Mouse (Mus musculus) adrenal gland (tissue): ENCODE measurements around the gene Fam221b.

ENCODE experiments used
- intact Hi-C: fragments of 180-260 bp; cut with DNase I; formaldehyde crosslinking; loops from one replicate; pipeline ENCODE4 v1.15.1; 2025

Gene Fam221b

DNA sequence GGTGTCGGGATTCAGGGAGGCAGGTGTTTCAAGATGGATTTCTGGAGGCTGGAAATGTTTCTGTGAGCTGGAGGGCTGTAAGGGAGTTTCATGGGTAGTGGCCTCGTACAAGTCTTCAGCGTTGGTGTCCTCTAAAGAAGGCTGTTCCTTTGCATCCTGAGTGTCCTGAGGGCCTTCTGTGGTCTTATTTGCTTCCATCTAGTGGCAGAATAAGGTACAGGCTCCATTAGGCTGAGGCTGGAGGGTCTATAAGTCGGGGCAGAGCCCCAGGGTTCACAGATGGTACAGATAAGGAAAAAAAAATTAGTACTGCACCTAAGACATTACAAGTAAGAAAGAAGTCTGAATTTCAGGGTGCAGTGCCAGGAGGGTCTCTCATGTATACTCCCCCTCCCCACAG lies 2.5 kb downstream of the Fam221b start:
- intact Hi-C loops = loop anchor here (5.0 kb wide), 1 partner anchor 34 kb away; the partner anchor contains the start of gene Npr2

GRCm38 (mm10) chr4:43657146-43657545 lies 11.8 kb downstream of the Fam221b start:
- intact Hi-C loops = no loop called here

DNA sequence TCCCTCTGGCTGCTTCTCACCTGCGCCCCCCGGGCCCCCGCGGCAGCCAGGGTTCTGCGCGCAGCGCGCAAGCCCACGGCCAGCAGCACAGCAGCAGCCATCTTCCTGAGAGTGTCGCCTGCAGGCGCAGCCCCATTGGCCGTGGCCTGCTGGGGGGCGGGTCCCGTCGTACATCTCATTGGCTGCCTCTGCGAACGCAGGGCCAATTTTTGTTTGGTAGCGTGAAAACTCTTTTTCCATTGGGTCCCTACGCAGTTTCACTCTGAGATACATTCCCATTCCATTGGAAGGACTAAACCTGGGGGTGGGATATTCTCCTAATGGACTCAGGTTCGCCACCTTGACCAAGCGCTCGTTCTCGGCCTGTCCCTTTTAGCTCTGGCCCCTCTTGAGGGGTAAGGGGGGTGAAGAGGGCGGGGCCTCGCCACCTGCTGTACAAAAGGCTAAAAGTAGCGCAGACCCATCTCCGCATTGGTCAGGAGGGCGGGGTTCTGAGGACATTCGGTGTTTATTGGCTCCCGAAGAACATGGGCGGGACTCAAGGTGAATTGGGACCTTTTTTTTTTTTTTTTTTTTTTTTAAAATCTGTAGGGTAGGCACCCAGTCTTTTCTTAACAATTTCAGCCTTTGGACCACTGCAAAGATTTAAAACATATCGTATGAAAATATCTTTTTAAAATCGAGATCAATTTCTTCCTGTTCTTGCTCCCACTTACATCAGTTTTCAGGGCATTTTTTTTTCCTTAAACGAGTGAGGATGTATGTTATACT lies 12.4 kb downstream of the Fam221b start, which contains the start of gene Hint2:
Gene Hint2, minus strand, starts transcription at position 128 of the 771 bp plus-strand sequence.
- intact Hi-C loops = no loop called here

- intact Hi-C loops = no loop called here
Observed at GRCm38 (mm10) chr4:43655656-43656338, 13.1 kb downstream of the Fam221b start.

DNA sequence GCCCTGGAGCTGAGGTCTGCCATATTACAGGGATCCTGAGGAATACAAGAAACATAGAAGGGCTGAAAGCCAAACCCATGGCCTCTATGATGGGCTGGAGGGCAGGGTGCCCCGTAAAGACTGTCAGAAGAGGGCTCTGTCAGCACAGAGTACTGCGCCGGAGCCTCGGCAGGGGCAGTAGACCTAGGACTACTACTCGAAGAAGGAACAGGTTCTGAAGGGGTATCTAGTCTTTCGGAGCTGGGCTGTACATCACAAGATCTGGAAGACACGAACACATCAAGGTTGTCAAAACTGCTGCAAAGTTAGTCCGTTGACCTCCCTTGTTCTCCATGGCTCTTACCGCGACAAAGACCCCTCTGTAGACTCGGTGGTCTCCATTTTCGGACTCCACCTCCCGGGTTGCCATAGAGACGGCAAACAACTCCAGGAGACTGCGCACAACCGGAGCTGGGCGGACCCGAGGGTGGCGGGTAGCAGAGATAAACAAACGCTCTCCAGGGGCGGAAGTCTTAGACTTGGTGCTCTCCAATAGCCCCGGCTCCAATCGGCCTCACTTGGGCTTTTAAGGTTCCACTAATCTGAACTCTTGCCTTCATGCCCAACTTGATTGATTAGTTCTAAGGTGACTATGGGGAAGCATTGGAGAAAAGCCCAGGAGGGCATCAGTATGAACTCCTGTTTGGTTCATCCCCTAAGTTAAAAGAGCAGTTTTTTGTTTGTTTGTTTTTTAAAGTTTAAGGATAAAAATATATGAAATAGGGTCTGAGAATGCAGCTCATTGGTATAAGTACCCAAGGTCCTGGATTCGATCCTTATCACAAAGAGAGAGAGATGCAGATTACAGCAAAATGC lies 15.6 kb downstream of the Fam221b start, which contains the start of gene Spag8:
Gene Spag8, minus strand, starts transcription at position 434 of the 855 bp plus-strand sequence.
- intact Hi-C loops = no loop called here

GRCm38 (mm10) chr4:43652726-43653125 lies 16.2 kb downstream of the Fam221b start:
- intact Hi-C loops = no loop called here

DNA sequence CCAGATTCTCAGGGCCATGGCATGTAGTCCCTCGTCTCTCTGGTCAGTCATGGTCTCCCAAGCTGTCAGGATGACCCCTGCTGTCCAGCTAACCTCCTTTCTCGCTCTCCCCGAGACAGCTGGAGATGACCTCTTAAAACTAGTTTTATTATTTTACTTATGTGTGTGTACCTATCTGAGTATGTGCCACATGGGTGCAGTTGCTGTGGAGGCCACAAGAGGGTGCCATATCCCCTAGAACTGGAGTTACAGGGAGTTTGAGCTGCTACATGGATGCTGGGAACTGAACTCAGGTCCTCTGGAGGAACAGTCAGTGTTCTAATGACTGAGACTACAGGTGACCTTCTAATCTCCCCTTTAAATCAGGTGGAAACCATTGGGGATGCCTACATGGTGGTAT lies 19.2 kb downstream of the Fam221b start:
- intact Hi-C loops = no loop called here

GRCm38 (mm10) chr4:43640491-43640890 lies 28.5 kb downstream of the Fam221b start:
- intact Hi-C loops = no loop called here

- intact Hi-C loops = no loop called here
Observed at GRCm38 (mm10) chr4:43640076-43640475, 28.9 kb downstream of the Fam221b start.

- intact Hi-C loops = no loop called here
Observed at GRCm38 (mm10) chr4:43636751-43637150, 32.2 kb downstream of the Fam221b start.

DNA sequence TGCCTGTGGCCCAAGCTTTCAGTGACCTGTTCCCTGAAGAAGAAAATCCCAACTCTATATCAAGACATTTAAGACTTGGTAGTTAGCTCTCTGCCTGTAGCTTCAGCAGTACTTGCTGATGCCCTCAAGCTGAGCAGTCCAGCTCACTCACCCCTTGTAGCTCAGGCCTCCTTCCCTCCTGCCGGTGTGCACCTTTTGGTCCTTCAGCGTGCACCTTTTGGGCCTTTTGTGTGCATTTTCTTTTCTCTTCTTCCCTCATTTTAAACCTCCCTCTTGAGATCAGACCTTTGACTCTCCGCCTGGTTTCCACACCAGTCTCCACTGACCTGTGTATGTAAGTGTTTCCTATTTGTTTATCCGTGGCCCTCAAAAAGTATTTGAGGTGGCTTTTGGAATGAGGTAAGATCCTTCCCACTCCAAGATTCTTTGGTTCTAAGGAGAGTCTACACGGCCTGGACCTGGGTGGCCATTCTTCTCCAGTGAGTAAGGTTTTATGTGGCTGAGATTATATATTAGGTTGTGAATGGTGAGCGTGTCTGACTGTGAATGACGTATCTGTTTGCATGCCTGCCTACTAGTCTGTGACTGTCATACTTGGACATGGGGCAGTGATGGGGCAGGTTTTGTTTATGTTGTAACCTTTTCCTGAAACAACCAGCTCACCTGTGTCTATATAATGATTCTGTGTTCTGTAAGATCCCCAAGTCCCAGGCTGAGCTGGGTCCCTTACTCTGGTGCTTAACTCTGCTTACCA lies 34.1 kb downstream of the Fam221b start:
- intact Hi-C loops = loop anchor here (5.0 kb wide), 1 partner anchor 33 kb away; the partner anchor contains the start of genes Fam221b and Tmem8b

DNA sequence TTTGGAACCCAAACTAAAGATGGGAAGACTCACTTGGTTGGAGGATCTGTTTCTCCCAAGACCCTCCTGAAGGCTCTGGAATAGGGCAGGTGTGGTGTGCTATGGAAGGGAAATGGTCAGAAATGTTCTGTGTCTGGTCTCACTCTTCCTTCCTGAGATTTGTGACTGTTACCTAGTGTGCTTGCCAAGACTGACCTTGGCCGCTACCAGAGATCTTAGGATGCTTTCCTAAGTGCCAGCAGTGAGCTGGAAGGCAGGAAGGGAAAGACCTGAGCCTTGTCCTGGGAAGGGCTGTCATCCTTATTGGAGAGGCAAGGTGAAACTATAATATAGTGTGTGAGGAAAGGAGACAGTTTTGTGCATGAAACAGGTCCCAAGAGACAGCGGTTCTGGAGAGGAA lies 35.2 kb downstream of the Fam221b start:
- intact Hi-C loops = loop anchor here (5.0 kb wide), 1 partner anchor 34 kb away; the partner anchor contains the start of genes Fam221b and Tmem8b

- intact Hi-C loops = loop anchor here (5.0 kb wide), 1 partner anchor 34 kb away; the partner anchor contains the start of genes Fam221b and Tmem8b
Observed at GRCm38 (mm10) chr4:43633296-43633695, 35.6 kb downstream of the Fam221b start.

DNA sequence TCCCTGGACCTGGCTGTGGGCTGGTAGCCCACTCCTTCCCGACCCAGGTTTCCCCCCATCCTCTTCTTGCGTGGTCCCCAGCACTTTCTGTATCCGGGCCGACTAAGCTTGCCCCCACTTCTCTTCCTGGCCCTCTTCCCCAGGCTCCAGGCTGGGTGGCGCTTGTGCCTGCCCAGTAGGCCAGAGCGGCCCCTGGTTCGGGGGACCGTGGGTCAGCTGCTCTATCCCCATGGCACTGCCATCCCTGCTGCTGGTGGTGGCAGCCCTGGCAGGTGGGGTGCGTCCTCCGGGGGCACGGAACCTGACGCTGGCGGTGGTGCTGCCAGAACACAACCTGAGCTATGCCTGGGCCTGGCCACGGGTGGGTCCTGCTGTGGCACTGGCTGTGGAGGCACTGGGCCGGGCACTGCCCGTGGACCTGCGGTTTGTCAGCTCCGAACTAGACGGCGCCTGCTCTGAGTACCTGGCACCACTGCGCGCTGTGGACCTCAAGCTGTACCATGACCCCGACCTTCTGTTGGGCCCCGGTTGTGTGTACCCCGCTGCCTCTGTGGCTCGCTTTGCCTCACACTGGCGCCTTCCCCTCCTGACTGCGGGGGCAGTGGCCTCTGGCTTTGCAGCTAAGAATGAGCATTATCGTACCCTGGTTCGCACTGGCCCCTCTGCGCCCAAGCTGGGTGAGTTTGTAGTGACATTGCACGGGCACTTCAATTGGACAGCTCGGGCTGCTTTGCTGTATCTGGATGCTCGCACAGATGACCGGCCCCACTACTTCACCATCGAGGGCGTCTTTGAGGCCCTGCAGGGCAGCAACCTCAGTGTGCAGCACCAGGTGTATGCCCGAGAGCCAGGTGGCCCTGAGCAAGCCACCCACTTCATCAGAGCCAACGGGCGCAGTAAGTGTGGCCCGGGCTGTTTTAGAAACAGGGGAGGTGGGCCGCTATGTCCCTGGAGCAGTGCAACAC lies 36.7 kb downstream of the Fam221b start:
- intact Hi-C loops = loop anchor here (5.0 kb wide), 1 partner anchor 35 kb away; the partner anchor contains the start of genes Fam221b and Tmem8b

- intact Hi-C loops = loop anchor here (5.0 kb wide), 1 partner anchor 36 kb away; the partner anchor contains the start of genes Fam221b and Tmem8b
Observed at GRCm38 (mm10) chr4:43631046-43631955, 37.6 kb downstream of the Fam221b start, which contains the start of gene Npr2. TSS of gene Npr2 (plus strand) at chr4:43631935.

- intact Hi-C loops = loop anchor here (1.0 to 5.0 kb wide), 2 partner anchors 37 to 82 kb away; partner anchors contain the start of genes Fam221b and Tmem8b
Observed at GRCm38 (mm10) chr4:43630671-43631045, 38.3 kb downstream of the Fam221b start.

DNA sequence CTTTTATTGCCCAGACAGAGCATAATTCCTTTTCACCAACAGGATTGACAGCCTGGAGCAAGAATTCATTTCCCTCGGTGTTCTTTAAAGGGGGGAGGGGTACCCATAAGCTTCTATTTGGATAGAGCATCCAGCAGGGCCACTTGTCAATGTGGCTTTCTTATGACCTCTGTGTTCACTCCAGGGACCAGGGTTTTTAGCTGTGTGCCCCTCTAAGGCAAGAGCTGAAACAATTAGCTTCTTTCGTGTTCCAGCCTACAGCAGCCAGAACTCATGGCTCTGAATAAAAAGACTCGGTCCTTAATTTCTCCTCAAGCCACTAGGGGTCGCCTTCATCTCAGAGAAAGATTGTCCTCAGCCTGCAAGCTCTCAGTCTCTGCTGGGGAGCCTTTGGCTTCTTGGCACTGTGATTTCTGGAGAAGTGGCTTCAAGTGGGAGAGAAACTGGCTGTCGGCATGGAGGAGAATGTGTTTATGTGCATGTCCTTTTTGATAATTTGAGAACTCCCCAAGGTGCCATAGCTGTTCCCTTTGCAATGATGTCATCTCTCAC lies 38.8 kb downstream of the Fam221b start:
- intact Hi-C loops = loop anchor here (1.0 to 5.0 kb wide), 2 partner anchors 37 to 82 kb away; partner anchors contain the start of genes Fam221b and Tmem8b
